Mouse (Mus musculus) G1E (cell line): ENCODE data around the gene Ppp1r3d.

ENCODE experiments used
- CTCF ChIP-seq: IDR thresholded peaks from 2 replicates; pipeline ENCODE4 v1.5.1; 2012; ENCODE audit warnings: low read depth, low read length, inconsistent platforms, mixed read lengths
- GATA1 ChIP-seq: IDR thresholded peaks from 2 replicates; pipeline ENCODE4 v1.6.1; 2012; ENCODE audit warnings: borderline replicate concordance, low read length, inconsistent platforms, mixed read lengths
- GATA2 ChIP-seq: IDR thresholded peaks from 2 replicates; pipeline ENCODE4 v1.6.1; 2012; ENCODE audit warnings: low read depth, low read length, inconsistent platforms, borderline replicate concordance
- POLR2AphosphoS5 ChIP-seq: IDR thresholded peaks from 2 replicates; pipeline ENCODE4 v1.6.1; 2012; ENCODE audit warnings: low read depth, low read length, inconsistent platforms; ENCODE audit not compliant: insufficient replicate concordance
- TAL1 ChIP-seq: conservative IDR thresholded peaks from 2 replicates; pipeline ENCODE4 v1.6.1; 2012; ENCODE audit warnings: low read depth, low read length, inconsistent platforms, mixed read lengths

DNA sequence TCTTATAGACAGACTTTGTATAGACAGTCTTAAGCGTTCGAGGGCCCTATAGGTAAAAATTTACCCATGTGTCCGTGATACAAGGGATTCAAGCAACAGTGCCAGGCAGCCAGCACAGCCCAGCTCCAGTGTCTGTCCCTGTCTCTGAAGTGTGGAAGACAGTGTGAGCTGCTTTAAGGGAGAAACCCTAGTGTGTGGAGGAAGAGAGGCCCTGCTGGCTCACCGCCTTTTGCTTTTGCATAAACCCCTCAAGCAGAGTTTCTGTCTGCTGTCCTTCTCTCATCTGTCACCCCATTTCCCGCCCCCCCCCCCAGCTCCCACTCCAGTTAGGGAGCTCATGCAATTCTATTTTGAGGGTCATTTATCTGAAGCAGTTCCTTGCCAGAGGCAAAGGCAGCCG, 7.3 kb upstream of the Ppp1r3d start:
- no peak for TF ChIP-seq CTCF
- TF ChIP-seq GATA2 = no peak
- no peak for TF ChIP-seq TAL1
- TF ChIP-seq GATA1 = no peak
- TF ChIP-seq POLR2AphosphoS5 = no peak
